Mouse (Mus musculus) ES-Bruce4 (cell line): ENCODE measurements at regions not wholly inside any gene's neighbourhood (a gene's known extent, or its start where the extent isn't known, plus 50 kb on each side); places are given as distances from the start of the nearest gene placed in this dataset.

Experiments
- H3K27ac ChIP-seq: 2 replicates; pipeline ENCODE4 v1.5.1; 2012; ENCODE audit warnings: low read length, inconsistent platforms; ENCODE audit not compliant: insufficient read depth
- H3K27me3 ChIP-seq: 2 replicates; pipeline ENCODE4 v1.6.1; 2012; ENCODE audit warnings: mild to moderate bottlenecking, low read length, inconsistent platforms; ENCODE audit not compliant: control insufficient read depth, poor library complexity, insufficient read depth, severe bottlenecking
- H3K36me3 ChIP-seq: 2 replicates; pipeline ENCODE4 v1.6.1; 2012; ENCODE audit warnings: inconsistent platforms, mild to moderate bottlenecking, low read length, moderate library complexity; ENCODE audit not compliant: control insufficient read depth, poor library complexity, insufficient read depth, severe bottlenecking
- H3K4me1 ChIP-seq: one replicate; pipeline ENCODE4 v1.8.1; 2011; ENCODE audit warnings: low read length; ENCODE audit not compliant: control insufficient read depth, insufficient read depth
- H3K4me3 ChIP-seq: 2 replicates; pipeline ENCODE4 v1.5.1; 2011; ENCODE audit warnings: low read depth, mild to moderate bottlenecking, low read length
- H3K9ac ChIP-seq: 2 replicates; pipeline ENCODE4 v1.6.1; 2012; ENCODE audit warnings: low read depth, mild to moderate bottlenecking, inconsistent platforms; ENCODE audit not compliant: poor library complexity, severe bottlenecking
- H3K9me3 ChIP-seq: replicated peaks from 2 replicates; pipeline ENCODE4 v1.6.1; 2012; ENCODE audit warnings: mild to moderate bottlenecking, low read length, inconsistent platforms; ENCODE audit not compliant: control insufficient read depth, poor library complexity, insufficient read depth, severe bottlenecking
- CTCF ChIP-seq: IDR thresholded peaks from one replicate; pipeline ENCODE4 v1.8.1; 2011; ENCODE audit warnings: low read depth, low read length
- EP300 ChIP-seq: IDR thresholded peaks from 2 replicates; pipeline ENCODE4 v1.6.1; 2011; ENCODE audit warnings: low read depth, low read length; ENCODE audit not compliant: insufficient read depth
- POLR2A ChIP-seq: IDR thresholded peaks from one replicate; pipeline ENCODE4 v1.8.1; 2011; ENCODE audit warnings: low read length; ENCODE audit not compliant: insufficient read depth

- no peaks in the 10 kb centered on the region for H3K36me3 ChIP-seq
- H3K9ac ChIP-seq = no peak overlapping the region
- H3K9me3 ChIP-seq = 0 out of 2 replicates have a peak, but pooled peaks cover 3% of the 10 kb centered on the region
- H3K4me3 ChIP-seq = no peak overlapping the region
- H3K4me1 ChIP-seq = no peaks in the 10 kb centered on the region
- no peak overlapping the region for H3K27ac ChIP-seq
- TF ChIP-seq EP300 (no peak), POLR2A (no peak), CTCF (no peak)
- H3K27me3 ChIP-seq = no peaks in the 10 kb centered on the region
These were observed 257.8 kb upstream of the Rbfox1 start for GRCm38 (mm10) chr16:5627117-5627909.

- H3K9ac ChIP-seq = no peak overlapping the region
- H3K27ac ChIP-seq = no peak overlapping the region
- no peaks in the 10 kb centered on the region for H3K4me1 ChIP-seq
- H3K27me3 ChIP-seq = no peaks in the 10 kb centered on the region
- no peak overlapping the region for H3K4me3 ChIP-seq
- TF ChIP-seq CTCF (no peak), POLR2A (no peak), EP300 (no peak)
- no peaks in the 10 kb centered on the region for H3K9me3 ChIP-seq
- no peaks in the 10 kb centered on the region for H3K36me3 ChIP-seq
These were observed 260.0 kb upstream of the Rbfox1 start for GRCm38 (mm10) chr16:5625159-5625558.

- Histone ChIP-seq H3K9ac (no peak overlapping the region), H3K9me3 (no peaks in the 10 kb centered on the region), H3K27ac (no peak overlapping the region), H3K4me1 (no peaks in the 10 kb centered on the region), H3K27me3 (no peaks in the 10 kb centered on the region), H3K36me3 (no peaks in the 10 kb centered on the region), H3K4me3 (no peak overlapping the region)
- TF ChIP-seq POLR2A = no peak
- no peak for TF ChIP-seq EP300
- no peak for TF ChIP-seq CTCF
These were observed 264.6 kb upstream of the Rbfox1 start for GRCm38 (mm10) chr16:5620566-5620965.

- Histone ChIP-seq H3K9me3 (no peaks in the 10 kb centered on the region), H3K27ac (no peak overlapping the region), H3K27me3 (no peaks in the 10 kb centered on the region), H3K9ac (no peak overlapping the region), H3K36me3 (no peaks in the 10 kb centered on the region), H3K4me1 (no peaks in the 10 kb centered on the region), H3K4me3 (no peak overlapping the region)
- no peak for TF ChIP-seq POLR2A
- TF ChIP-seq CTCF = no peak
- no peak for TF ChIP-seq EP300
These were observed 268.8 kb upstream of the Rbfox1 start for GRCm38 (mm10) chr16:5616356-5616755.

- no peaks in the 10 kb centered on the region for H3K9me3 ChIP-seq
- H3K4me3 ChIP-seq = no peak overlapping the region
- H3K27me3 ChIP-seq = no peaks in the 10 kb centered on the region
- no peaks in the 10 kb centered on the region for H3K4me1 ChIP-seq
- no peaks in the 10 kb centered on the region for H3K36me3 ChIP-seq
- no peak for TF ChIP-seq CTCF
- TF ChIP-seq EP300 = no peak
- no peak for TF ChIP-seq POLR2A
- no peak overlapping the region for H3K9ac ChIP-seq
- no peak overlapping the region for H3K27ac ChIP-seq
These were observed 289.8 kb upstream of the Rbfox1 start for GRCm38 (mm10) chr16:5595359-5595758.

- no peaks in the 10 kb centered on the region for H3K27me3 ChIP-seq
- H3K27ac ChIP-seq = no peak overlapping the region
- no peaks in the 10 kb centered on the region for H3K4me1 ChIP-seq
These were observed 306.8 kb upstream of the Rbfox1 start for GRCm38 (mm10) chr16:5578333-5578732.

More at GRCm38 (mm10) chr16:5578333-5578732, 306.8 kb upstream of the Rbfox1 start:
- Histone ChIP-seq H3K4me3 (no peak overlapping the region), H3K9ac (no peak overlapping the region), H3K9me3 (no peaks in the 10 kb centered on the region), H3K36me3 (no peaks in the 10 kb centered on the region)
- no peak for TF ChIP-seq POLR2A
- TF ChIP-seq CTCF = no peak
- TF ChIP-seq EP300 = no peak
